Mouse (Mus musculus): Measurements from ENCODE around the gene Ifnl2. TPM values are rescaled to one million over a fixed set of nuclear protein-coding genes. Genes with fewer than 3 reads are reported as not detected.
A peak's percentile ranks its signal among the peaks of the same experiment; 100 is the strongest.
"Not testable (repeated sequence)": the region's sequence is repeated elsewhere in the genome, so short reads cannot be mapped to it uniquely, and the experiment has no call there.

Ifnl2 gene
- polyA plus RNA-seq, 1 experiment from 2014 or later: not detected

- Histone ChIP-seq H3K9me3 (no peaks in the 10 kb centered on the region), H3K4me2 (no peak within 1 kb of the TSS), H3K27me3 (peaks cover 18% of the 10 kb centered on the region), H3K36me3 (no peaks in the 10 kb centered on the region), H3K9ac (no peak within 1 kb of the TSS), H3K4me3 (no peak within 1 kb of the TSS), H3K4me1 (replicated peaks) (peaks cover 9% of the 10 kb centered on the region), H3K27ac (replicated peaks) (no peak within 1 kb of the TSS)
- no peak for ATAC-seq (ENCODE audit: low read depth)
- 80% methylated on average over 4 of the region's 4 CpGs for WGBS
Observed at GRCm38 (mm10) chr7:28540526-28540925, 30.3 kb upstream of the Ifnl2 start, which contains the start of gene Sycn. Gene Sycn, plus strand, starts transcription at chr7:28540885.

GRCm38 (mm10) chr7:28538886-28539285 is 28.6 kb upstream of the Ifnl2 start:
- not testable (repeated sequence) for H3K4me1 ChIP-seq (replicated peaks); H3K9me3 ChIP-seq; H3K9ac ChIP-seq; H3K36me3 ChIP-seq; H3K27ac ChIP-seq (replicated peaks); H3K4me3 ChIP-seq; H3K27me3 ChIP-seq; ATAC-seq (ENCODE audit: low read depth); H3K4me2 ChIP-seq
- WGBS: 94% methylated on average over 6 of the region's 6 CpGs

- WGBS: 77% methylated on average over 8 of the region's 8 CpGs
- Histone ChIP-seq H3K27me3 (0 out of 2 replicates have a peak, but pooled peaks cover 4% of the 10 kb centered on the region), H3K27ac (replicated peaks) (no peak overlapping the region), H3K4me2 (no peak overlapping the region), H3K36me3 (no peaks in the 10 kb centered on the region), H3K4me3 (no peak overlapping the region), H3K9me3 (no peaks in the 10 kb centered on the region), H3K4me1 (replicated peaks) (no peaks in the 10 kb centered on the region), H3K9ac (no peak overlapping the region)
- no peak for ATAC-seq (ENCODE audit: low read depth)
Observed at GRCm38 (mm10) chr7:28532005-28532404, 21.8 kb upstream of the Ifnl2 start.

- Histone ChIP-seq H3K4me1 (replicated peaks) (no peaks in the 10 kb centered on the region), H3K27me3 (0 out of 2 replicates have a peak, but pooled peaks cover 4% of the 10 kb centered on the region), H3K4me3 (no peak overlapping the region), H3K9me3 (no peaks in the 10 kb centered on the region), H3K36me3 (no peaks in the 10 kb centered on the region), H3K4me2 (no peak overlapping the region), H3K27ac (replicated peaks) (no peak overlapping the region), H3K9ac (no peak overlapping the region)
- 8% methylated on average over 19 of the region's 19 CpGs for WGBS
- no peak for ATAC-seq (ENCODE audit: low read depth)
Observed at GRCm38 (mm10) chr7:28527922-28528719, 17.9 kb upstream of the Ifnl2 start.

GRCm38 (mm10) chr7:28522536-28522935 is 12.3 kb upstream of the Ifnl2 start, which contains the start of gene Ifnl3:
Gene Ifnl3, plus strand, starts transcription at chr7:28522836.
- ATAC-seq (ENCODE audit: low read depth): not testable (repeated sequence)
- 67% methylated on average over 5 of the region's 6 CpGs for WGBS

GRCm38 (mm10) chr7:28511441-28511840 is 1.2 kb upstream of the Ifnl2 start:
- ATAC-seq (ENCODE audit: low read depth): no peak
- no peaks in the 10 kb centered on the region for H3K27me3 ChIP-seq
- WGBS: 79% methylated on average over 8 of the region's 8 CpGs

More at GRCm38 (mm10) chr7:28522536-28522935, 12.3 kb upstream of the Ifnl2 start, which contains the start of gene Ifnl3:
- not testable (repeated sequence) for H3K9me3 ChIP-seq; H3K4me3 ChIP-seq; H3K36me3 ChIP-seq; H3K4me1 ChIP-seq (replicated peaks); H3K27ac ChIP-seq (replicated peaks); H3K9ac ChIP-seq; H3K27me3 ChIP-seq; H3K4me2 ChIP-seq

GRCm38 (mm10) chr7:28509121-28509520 is 1.1 kb downstream of the Ifnl2 start:
- H3K27ac ChIP-seq (replicated peaks); ATAC-seq (ENCODE audit: low read depth); H3K4me1 ChIP-seq (replicated peaks); H3K27me3 ChIP-seq; H3K4me3 ChIP-seq; H3K36me3 ChIP-seq; H3K9ac ChIP-seq; H3K4me2 ChIP-seq; H3K9me3 ChIP-seq: not testable (repeated sequence)
- 69% methylated on average over 2 of the region's 2 CpGs for WGBS

More at GRCm38 (mm10) chr7:28511441-28511840, 1.2 kb upstream of the Ifnl2 start:
- H3K36me3 ChIP-seq: no peaks in the 10 kb centered on the region
- H3K27ac ChIP-seq (replicated peaks): no peak overlapping the region
- no peak overlapping the region for H3K4me2 ChIP-seq
- H3K9ac ChIP-seq: no peak overlapping the region
- no peak overlapping the region for H3K4me3 ChIP-seq
- H3K9me3 ChIP-seq: no peaks in the 10 kb centered on the region
- H3K4me1 ChIP-seq (replicated peaks): no peaks in the 10 kb centered on the region

GRCm38 (mm10) chr7:28505585-28505984 is 4.7 kb downstream of the Ifnl2 start:
- 6% methylated on average over 5 of the region's 5 CpGs for WGBS
- Histone ChIP-seq H3K4me1 (replicated peaks) (no peaks in the 10 kb centered on the region), H3K9ac (no peak overlapping the region), H3K9me3 (peaks cover 6% of the 10 kb centered on the region; the same call in 1 of the 2 replicates), H3K36me3 (no peaks in the 10 kb centered on the region), H3K27ac (replicated peaks) (no peak overlapping the region), H3K27me3 (peaks cover 9% of the 10 kb centered on the region; the same call in 1 of the 2 replicates), H3K4me3 (no peak overlapping the region), H3K4me2 (no peak overlapping the region)
- ATAC-seq (ENCODE audit: low read depth): no peak

- H3K4me2 ChIP-seq: no peak overlapping the region
- no peaks in the 10 kb centered on the region; the same call in 1 of the 2 replicates for H3K27me3 ChIP-seq
- H3K4me3 ChIP-seq: no peak overlapping the region
- WGBS: 54% methylated on average over 11 of the region's 11 CpGs
- H3K36me3 ChIP-seq: no peaks in the 10 kb centered on the region
- H3K27ac ChIP-seq (replicated peaks): peak overlapping the region; percentile 59
- H3K9ac ChIP-seq: no peak overlapping the region
- peaks cover 6% of the 10 kb centered on the region; the same call in 1 of the 2 replicates for H3K4me1 ChIP-seq (replicated peaks)
- no peaks in the 10 kb centered on the region for H3K9me3 ChIP-seq
- ATAC-seq (ENCODE audit: low read depth): no peak
Observed at GRCm38 (mm10) chr7:28495426-28495825, 14.8 kb downstream of the Ifnl2 start.

- H3K4me3 ChIP-seq: no peak overlapping the region
- H3K9me3 ChIP-seq: no peaks in the 10 kb centered on the region
- H3K27ac ChIP-seq (replicated peaks): no peak overlapping the region
- WGBS: 85% methylated on average over 8 of the region's 8 CpGs
- no peaks in the 10 kb centered on the region for H3K36me3 ChIP-seq
- H3K9ac ChIP-seq: no peak overlapping the region
- peaks cover 17% of the 10 kb centered on the region for H3K27me3 ChIP-seq
- no peak overlapping the region for H3K4me2 ChIP-seq
- H3K4me1 ChIP-seq (replicated peaks): peaks cover 15% of the 10 kb centered on the region
- ATAC-seq (ENCODE audit: low read depth): no peak
Observed at GRCm38 (mm10) chr7:28492310-28492709, 17.9 kb downstream of the Ifnl2 start.

GRCm38 (mm10) chr7:28490903-28491302 is 19.4 kb downstream of the Ifnl2 start:
- Histone ChIP-seq H3K36me3 (no peaks in the 10 kb centered on the region), H3K4me2 (peak overlapping the region; percentile 16; the same call in 1 of the 2 replicates), H3K4me3 (no peak overlapping the region), H3K9ac (no peak overlapping the region), H3K27ac (replicated peaks) (no peak overlapping the region), H3K27me3 (peaks cover 25% of the 10 kb centered on the region), H3K9me3 (no peaks in the 10 kb centered on the region), H3K4me1 (replicated peaks) (peaks cover 15% of the 10 kb centered on the region)
- no peak for ATAC-seq (ENCODE audit: low read depth)
- WGBS: 32% methylated on average over 14 of the region's 14 CpGs

- ATAC-seq (ENCODE audit: low read depth): no peak
- H3K4me2 ChIP-seq: peak overlapping the region; percentile 16; the same call in 1 of the 2 replicates
- WGBS: 4% methylated on average over 10 of the region's 10 CpGs
- no peak overlapping the region for H3K9ac ChIP-seq
- H3K27me3 ChIP-seq: peaks cover 25% of the 10 kb centered on the region
- no peak overlapping the region for H3K4me3 ChIP-seq
- H3K9me3 ChIP-seq: no peaks in the 10 kb centered on the region
- no peaks in the 10 kb centered on the region for H3K36me3 ChIP-seq
- peaks cover 12% of the 10 kb centered on the region for H3K4me1 ChIP-seq (replicated peaks)
- H3K27ac ChIP-seq (replicated peaks): no peak overlapping the region
Observed at GRCm38 (mm10) chr7:28490410-28490809, 19.8 kb downstream of the Ifnl2 start.
